Mouse (Mus musculus): ENCODE measurements around the gene Ptpn1. TPM values are rescaled to one million over a fixed set of nuclear protein-coding genes. Genes with fewer than 3 reads are reported as not detected.

The Ptpn1 gene
- polyA plus RNA-seq, 1 experiment from 2014 or later, result 45.5 TPM

- H3K4me2 ChIP-seq (ENCODE audit: low read depth, low read length), result no peak overlapping the region
- WGBS, result 58% methylated on average over 5 of the region's 5 CpGs
- no peak overlapping the region for H3K9ac ChIP-seq (ENCODE audit: low read depth, low read length)
- 0 out of 2 replicates have a peak, but pooled peaks have one; percentile 19 for ATAC-seq
- H3K27me3 ChIP-seq (replicated peaks; ENCODE audit: control insufficient read depth, insufficient read depth, low read length), result no peaks in the 10 kb centered on the region
- H3K9me3 ChIP-seq (ENCODE audit: control insufficient read depth, low read length), result no peaks in the 10 kb centered on the region
- H3K4me1 ChIP-seq (ENCODE audit: control insufficient read depth, insufficient read depth, low read length), result peaks cover 4% of the 10 kb centered on the region; the same call in 1 of the 2 replicates
- H3K27ac ChIP-seq (ENCODE audit: low read length), result no peak overlapping the region
- H3K4me3 ChIP-seq (ENCODE audit: low read length), result no peak overlapping the region
- peaks cover 15% of the 10 kb centered on the region for H3K36me3 ChIP-seq (ENCODE audit: control insufficient read depth, insufficient read depth, low read length)
These were observed 40.3 kb downstream of the Ptpn1 start for GRCm38 (mm10) chr2:167972146-167972545.

DNA sequence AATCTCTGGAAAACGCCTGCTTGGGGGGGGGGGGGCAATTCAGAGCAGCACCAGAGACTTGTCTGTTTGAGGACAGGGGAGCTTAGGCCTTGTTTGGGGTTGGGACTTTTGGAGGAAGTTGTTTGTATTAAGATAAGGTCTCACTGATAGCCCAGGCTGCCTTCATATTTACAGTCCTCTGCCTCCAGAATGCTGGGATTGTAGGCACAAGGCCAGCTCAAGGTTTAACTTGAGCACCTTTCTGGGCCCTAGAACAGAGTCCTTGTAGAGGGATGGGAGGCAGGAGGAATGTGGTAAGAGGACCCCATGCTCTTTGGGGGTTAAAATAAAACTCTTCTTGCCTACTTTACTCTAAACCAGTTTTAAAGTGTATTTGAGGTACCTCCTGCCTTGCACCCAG lies 41.0 kb downstream of the Ptpn1 start:
- Histone ChIP-seq H3K4me1 (ENCODE audit: control insufficient read depth, insufficient read depth, low read length) (peaks cover 4% of the 10 kb centered on the region; the same call in 1 of the 2 replicates), H3K27ac (ENCODE audit: low read length) (no peak overlapping the region), H3K4me2 (ENCODE audit: low read depth, low read length) (no peak overlapping the region), H3K36me3 (ENCODE audit: control insufficient read depth, insufficient read depth, low read length) (peaks cover 15% of the 10 kb centered on the region), H3K27me3 (replicated peaks; ENCODE audit: control insufficient read depth, insufficient read depth, low read length) (no peaks in the 10 kb centered on the region), H3K9me3 (ENCODE audit: control insufficient read depth, low read length) (no peaks in the 10 kb centered on the region), H3K9ac (ENCODE audit: low read depth, low read length) (no peak overlapping the region), H3K4me3 (ENCODE audit: low read length) (no peak overlapping the region)
- no peak for ATAC-seq
- WGBS, result 9% methylated on average over 1 of the region's 1 CpGs

GRCm38 (mm10) chr2:167975746-167976145 lies 43.9 kb downstream of the Ptpn1 start:
- H3K27me3 ChIP-seq (replicated peaks; ENCODE audit: control insufficient read depth, insufficient read depth, low read length), result no peaks in the 10 kb centered on the region
- WGBS, result 84% methylated on average over 12 of the region's 12 CpGs
- H3K36me3 ChIP-seq (ENCODE audit: control insufficient read depth, insufficient read depth, low read length), result peaks cover 15% of the 10 kb centered on the region
- H3K4me2 ChIP-seq (ENCODE audit: low read depth, low read length), result no peak overlapping the region
- no peak overlapping the region for H3K27ac ChIP-seq (ENCODE audit: low read length)
- H3K4me3 ChIP-seq (ENCODE audit: low read length), result no peak overlapping the region
- H3K9ac ChIP-seq (ENCODE audit: low read depth, low read length), result no peak overlapping the region
- no peaks in the 10 kb centered on the region for H3K9me3 ChIP-seq (ENCODE audit: control insufficient read depth, low read length)
- H3K4me1 ChIP-seq (ENCODE audit: control insufficient read depth, insufficient read depth, low read length), result peaks cover 4% of the 10 kb centered on the region; the same call in 1 of the 2 replicates
- no peak for ATAC-seq

DNA sequence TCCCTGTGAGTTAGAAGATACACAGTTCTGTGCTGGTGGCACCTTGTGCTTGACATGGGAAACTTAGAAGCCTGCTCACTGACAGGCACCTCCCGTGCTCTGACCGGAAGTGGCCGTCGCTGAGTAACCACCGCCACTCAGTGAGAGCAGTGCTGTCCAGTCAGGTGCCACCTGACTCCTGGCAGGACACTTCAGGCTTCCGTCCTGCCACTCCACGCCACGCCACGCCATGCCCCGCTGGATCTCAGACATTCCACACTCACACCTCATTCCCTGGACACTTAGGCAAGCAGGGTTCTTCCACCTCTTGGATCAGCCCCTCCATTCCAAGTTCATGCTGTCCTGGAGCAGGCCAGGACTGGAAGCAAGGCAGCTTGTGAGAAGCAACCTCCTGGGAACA lies 46.4 kb downstream of the Ptpn1 start:
- H3K4me3 ChIP-seq (ENCODE audit: low read length), result no peak overlapping the region
- no peak for ATAC-seq
- H3K27me3 ChIP-seq (replicated peaks; ENCODE audit: control insufficient read depth, insufficient read depth, low read length), result no peaks in the 10 kb centered on the region
- H3K9ac ChIP-seq (ENCODE audit: low read depth, low read length), result no peak overlapping the region
- 91% methylated on average over 10 of the region's 10 CpGs for WGBS
- no peak overlapping the region for H3K27ac ChIP-seq (ENCODE audit: low read length)
- no peaks in the 10 kb centered on the region for H3K4me1 ChIP-seq (ENCODE audit: control insufficient read depth, insufficient read depth, low read length)
- H3K9me3 ChIP-seq (ENCODE audit: control insufficient read depth, low read length), result no peaks in the 10 kb centered on the region
- no peak overlapping the region for H3K4me2 ChIP-seq (ENCODE audit: low read depth, low read length)
- H3K36me3 ChIP-seq (ENCODE audit: control insufficient read depth, insufficient read depth, low read length), result peaks cover 12% of the 10 kb centered on the region

DNA sequence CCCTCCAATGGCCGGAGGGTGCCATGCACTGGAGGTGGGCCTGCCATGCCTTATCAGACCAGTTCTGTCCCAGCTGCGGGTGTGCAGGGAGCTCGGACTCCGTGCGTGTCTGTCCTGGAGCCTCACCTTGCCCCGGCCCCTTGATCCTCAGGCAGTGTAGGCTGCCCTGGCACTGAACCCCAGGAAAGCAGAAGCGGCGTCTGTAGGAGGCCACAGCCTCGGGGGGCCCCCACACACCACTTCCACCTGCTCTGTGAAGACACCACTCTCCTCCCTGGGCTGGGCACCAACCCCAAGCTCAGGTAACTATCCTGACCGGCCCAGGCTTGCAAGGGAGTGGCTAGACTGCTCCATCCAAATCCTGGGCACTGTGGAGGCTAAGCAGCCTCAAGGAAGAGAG lies 48.5 kb downstream of the Ptpn1 start:
- Histone ChIP-seq H3K36me3 (ENCODE audit: control insufficient read depth, insufficient read depth, low read length) (0 out of 2 replicates have a peak, but pooled peaks cover 2% of the 10 kb centered on the region), H3K4me1 (ENCODE audit: control insufficient read depth, insufficient read depth, low read length) (no peaks in the 10 kb centered on the region), H3K4me2 (ENCODE audit: low read depth, low read length) (no peak overlapping the region), H3K9me3 (ENCODE audit: control insufficient read depth, low read length) (no peaks in the 10 kb centered on the region), H3K27ac (ENCODE audit: low read length) (no peak overlapping the region), H3K9ac (ENCODE audit: low read depth, low read length) (no peak overlapping the region), H3K27me3 (replicated peaks; ENCODE audit: control insufficient read depth, insufficient read depth, low read length) (no peaks in the 10 kb centered on the region), H3K4me3 (ENCODE audit: low read length) (no peak overlapping the region)
- 84% methylated on average over 10 of the region's 10 CpGs for WGBS
- ATAC-seq, result no peak

GRCm38 (mm10) chr2:167982646-167983045 lies 50.8 kb downstream of the Ptpn1 start:
- Histone ChIP-seq H3K4me2 (ENCODE audit: low read depth, low read length) (no peak overlapping the region), H3K36me3 (ENCODE audit: control insufficient read depth, insufficient read depth, low read length) (no peaks in the 10 kb centered on the region), H3K4me1 (ENCODE audit: control insufficient read depth, insufficient read depth, low read length) (peaks cover 13% of the 10 kb centered on the region), H3K9ac (ENCODE audit: low read depth, low read length) (no peak overlapping the region), H3K4me3 (ENCODE audit: low read length) (no peak overlapping the region), H3K27me3 (replicated peaks; ENCODE audit: control insufficient read depth, insufficient read depth, low read length) (no peaks in the 10 kb centered on the region), H3K9me3 (ENCODE audit: control insufficient read depth, low read length) (no peaks in the 10 kb centered on the region), H3K27ac (ENCODE audit: low read length) (no peak overlapping the region)
- WGBS, result 53% methylated on average over 9 of the region's 9 CpGs
- ATAC-seq, result no peak

DNA sequence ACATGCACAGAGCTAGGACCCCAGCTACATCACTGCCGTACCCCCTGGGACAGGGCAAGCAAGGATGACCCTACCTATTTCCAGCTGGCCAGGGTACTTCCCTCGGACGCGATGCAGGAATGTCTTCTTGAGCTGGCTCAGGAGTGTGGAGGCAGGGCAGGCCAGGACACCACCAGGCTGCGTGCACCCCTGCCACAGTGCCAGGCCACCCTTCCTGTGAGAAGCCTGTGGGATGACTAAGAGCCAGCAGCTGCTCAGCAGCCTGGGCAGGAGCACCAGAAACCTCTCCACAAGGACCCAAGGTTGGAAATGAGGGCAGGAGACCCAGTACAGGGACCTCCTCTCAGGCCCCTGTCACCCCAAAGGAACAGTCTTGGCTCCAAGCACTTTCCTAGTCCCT lies 52.5 kb downstream of the Ptpn1 start:
- H3K4me3 ChIP-seq (ENCODE audit: low read length), result no peak overlapping the region
- H3K27ac ChIP-seq (ENCODE audit: low read length), result no peak overlapping the region
- no peaks in the 10 kb centered on the region for H3K27me3 ChIP-seq (replicated peaks; ENCODE audit: control insufficient read depth, insufficient read depth, low read length)
- no peak for ATAC-seq
- H3K4me2 ChIP-seq (ENCODE audit: low read depth, low read length), result no peak overlapping the region
- H3K36me3 ChIP-seq (ENCODE audit: control insufficient read depth, insufficient read depth, low read length), result no peaks in the 10 kb centered on the region
- H3K9me3 ChIP-seq (ENCODE audit: control insufficient read depth, low read length), result no peaks in the 10 kb centered on the region
- peaks cover 28% of the 10 kb centered on the region for H3K4me1 ChIP-seq (ENCODE audit: control insufficient read depth, insufficient read depth, low read length)
- WGBS, result 89% methylated on average over 5 of the region's 5 CpGs
- no peak overlapping the region for H3K9ac ChIP-seq (ENCODE audit: low read depth, low read length)

DNA sequence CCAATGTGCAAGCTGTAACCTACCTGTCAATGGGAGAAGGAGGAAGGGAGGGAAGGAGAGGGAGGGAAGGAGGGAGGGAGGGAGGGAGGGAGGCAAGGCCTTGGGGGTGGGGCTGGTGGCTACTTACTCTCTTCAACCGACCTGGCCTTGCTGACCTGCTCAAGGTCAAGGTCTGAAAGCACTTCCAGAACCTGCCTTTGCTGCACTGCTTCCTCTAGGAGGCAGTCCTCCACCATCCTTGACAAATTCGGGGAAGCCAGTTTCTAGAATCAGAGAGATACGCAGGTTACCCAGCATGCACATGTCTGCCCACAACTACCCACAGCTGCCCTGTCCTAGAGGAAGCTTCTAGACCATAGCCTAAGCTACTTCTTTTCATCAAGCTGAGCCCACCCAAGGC lies 53.1 kb downstream of the Ptpn1 start:
- H3K27me3 ChIP-seq (replicated peaks; ENCODE audit: control insufficient read depth, insufficient read depth, low read length), result no peaks in the 10 kb centered on the region
- H3K9me3 ChIP-seq (ENCODE audit: control insufficient read depth, low read length), result no peaks in the 10 kb centered on the region
- H3K4me3 ChIP-seq (ENCODE audit: low read length), result no peak overlapping the region
- no peak overlapping the region for H3K4me2 ChIP-seq (ENCODE audit: low read depth, low read length)
- no peak for ATAC-seq
- H3K9ac ChIP-seq (ENCODE audit: low read depth, low read length), result no peak overlapping the region
- H3K27ac ChIP-seq (ENCODE audit: low read length), result no peak overlapping the region
- WGBS, result 50% methylated on average over 3 of the region's 3 CpGs
- peaks cover 34% of the 10 kb centered on the region for H3K4me1 ChIP-seq (ENCODE audit: control insufficient read depth, insufficient read depth, low read length)
- no peaks in the 10 kb centered on the region for H3K36me3 ChIP-seq (ENCODE audit: control insufficient read depth, insufficient read depth, low read length)

DNA sequence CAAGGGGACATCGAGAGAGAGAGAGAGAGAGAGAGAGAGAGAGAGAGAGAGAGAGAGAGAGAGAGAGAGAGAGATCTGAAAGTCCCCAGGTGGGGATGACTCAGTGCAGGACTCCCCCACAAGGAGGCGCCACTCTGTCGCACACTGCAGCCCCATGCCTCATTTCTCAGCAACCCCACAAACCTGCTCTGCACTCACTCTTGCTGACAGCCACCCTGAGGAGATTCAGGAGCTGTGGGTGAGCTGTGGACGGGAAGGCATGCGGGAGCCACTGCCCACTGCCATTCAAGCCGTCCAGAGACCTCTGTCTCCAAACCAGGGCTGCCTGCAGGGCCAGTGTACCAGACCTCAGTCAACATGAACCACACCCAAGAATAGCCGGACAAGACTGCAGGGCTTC lies 54.9 kb downstream of the Ptpn1 start:
- peak; percentile 40 for ATAC-seq
- peak overlapping the region; percentile 32 for H3K4me2 ChIP-seq (ENCODE audit: low read depth, low read length)
- no peaks in the 10 kb centered on the region for H3K9me3 ChIP-seq (ENCODE audit: control insufficient read depth, low read length)
- H3K27ac ChIP-seq (ENCODE audit: low read length), result no peak overlapping the region
- H3K27me3 ChIP-seq (replicated peaks; ENCODE audit: control insufficient read depth, insufficient read depth, low read length), result no peaks in the 10 kb centered on the region
- WGBS, result 10% methylated on average over 7 of the region's 7 CpGs
- H3K4me3 ChIP-seq (ENCODE audit: low read length), result no peak overlapping the region; the same call in 1 of the 2 replicates
- peak overlapping the region; percentile 27; the same call in 1 of the 2 replicates for H3K9ac ChIP-seq (ENCODE audit: low read depth, low read length)
- no peaks in the 10 kb centered on the region for H3K36me3 ChIP-seq (ENCODE audit: control insufficient read depth, insufficient read depth, low read length)
- H3K4me1 ChIP-seq (ENCODE audit: control insufficient read depth, insufficient read depth, low read length), result peaks cover 36% of the 10 kb centered on the region

DNA sequence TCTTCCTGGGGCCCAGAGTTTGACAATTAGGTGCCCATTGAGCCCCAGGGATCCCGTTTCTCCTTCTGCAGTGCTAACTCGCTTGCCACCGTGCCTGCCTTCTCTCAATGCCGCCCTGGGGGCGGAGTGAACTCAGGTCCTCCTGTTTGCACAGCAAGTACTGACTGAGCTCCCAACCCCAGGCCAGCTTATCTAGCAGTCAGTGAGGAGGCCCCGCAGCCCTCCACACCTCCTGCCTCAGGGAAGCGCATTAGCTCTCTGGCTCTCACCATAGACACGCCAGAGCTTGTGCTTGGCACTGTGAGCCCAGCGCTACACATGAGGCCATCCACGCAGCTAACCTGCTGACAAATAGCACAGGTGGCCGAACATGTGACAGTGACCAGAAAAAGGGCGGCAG lies 55.8 kb downstream of the Ptpn1 start:
- Histone ChIP-seq H3K9ac (ENCODE audit: low read depth, low read length) (peak overlapping the region; percentile 24; the same call in 1 of the 2 replicates), H3K36me3 (ENCODE audit: control insufficient read depth, insufficient read depth, low read length) (no peaks in the 10 kb centered on the region), H3K27ac (ENCODE audit: low read length) (peak overlapping the region; percentile 66), H3K27me3 (replicated peaks; ENCODE audit: control insufficient read depth, insufficient read depth, low read length) (no peaks in the 10 kb centered on the region), H3K4me2 (ENCODE audit: low read depth, low read length) (no peak overlapping the region), H3K4me1 (ENCODE audit: control insufficient read depth, insufficient read depth, low read length) (peaks cover 36% of the 10 kb centered on the region), H3K9me3 (ENCODE audit: control insufficient read depth, low read length) (no peaks in the 10 kb centered on the region), H3K4me3 (ENCODE audit: low read length) (no peak overlapping the region)
- WGBS, result 45% methylated on average over 12 of the region's 12 CpGs
- ATAC-seq, result peak; percentile 75
